Mouse (Mus musculus) embryo, embryonic 10 days (tissue): ENCODE data around the gene Gm10644.
A peak's percentile ranks its signal among the peaks of the same experiment; 100 is the strongest.

Experiments used
- DNase-seq: peaks from one replicate; pipeline ENCODE4 v3.0.0-alpha.2; 2015; ENCODE audit warnings: low spot score

Gm10644 gene

GRCm38 (mm10) chr8:83980845-83981244 is 25.8 kb upstream of the Gm10644 start:
- no peak for DNase-seq

- no peak for DNase-seq
Observed at GRCm38 (mm10) chr8:83980250-83980649, 25.2 kb upstream of the Gm10644 start.

- no peak for DNase-seq
Observed at GRCm38 (mm10) chr8:83978200-83978599, 23.2 kb upstream of the Gm10644 start.

GRCm38 (mm10) chr8:83977646-83978045 is 22.6 kb upstream of the Gm10644 start:
- DNase-seq, result no peak

GRCm38 (mm10) chr8:83976779-83977350 is 21.9 kb upstream of the Gm10644 start:
- no peak for DNase-seq

- DNase-seq, result no peak
Observed at GRCm38 (mm10) chr8:83976101-83976630, 21.2 kb upstream of the Gm10644 start.

- no peak for DNase-seq
Observed at GRCm38 (mm10) chr8:83974521-83974920, 19.5 kb upstream of the Gm10644 start.

GRCm38 (mm10) chr8:83973161-83974031 is 18.4 kb upstream of the Gm10644 start:
- DNase-seq, result peak; percentile 20

GRCm38 (mm10) chr8:83972150-83973120 is 17.4 kb upstream of the Gm10644 start, which contains the start of gene Prkaca:
Gene Prkaca, plus strand, starts transcription at chr8:83972993.
- DNase-seq, result peak; percentile 99

GRCm38 (mm10) chr8:83971661-83972060 is 16.7 kb upstream of the Gm10644 start:
- no peak for DNase-seq

GRCm38 (mm10) chr8:83971121-83971520 is 16.1 kb upstream of the Gm10644 start:
- no peak for DNase-seq

GRCm38 (mm10) chr8:83967701-83968100 is 12.7 kb upstream of the Gm10644 start:
- DNase-seq, result no peak

GRCm38 (mm10) chr8:83964015-83964765 is 9.2 kb upstream of the Gm10644 start:
- no peak for DNase-seq

- DNase-seq, result peak; percentile 65
Observed at GRCm38 (mm10) chr8:83956789-83957188, 1.8 kb upstream of the Gm10644 start.

GRCm38 (mm10) chr8:83955958-83956218 is 883 bp upstream of the Gm10644 start:
- no peak for DNase-seq

- DNase-seq, result no peak
Observed at GRCm38 (mm10) chr8:83954749-83955105, 278 bp downstream of the Gm10644 start.

GRCm38 (mm10) chr8:83945540-83945939 is 9.5 kb downstream of the Gm10644 start:
- DNase-seq, result no peak

- DNase-seq, result no peak
Observed at GRCm38 (mm10) chr8:83942446-83942845, 12.6 kb downstream of the Gm10644 start.

GRCm38 (mm10) chr8:83941066-83941677 is 13.8 kb downstream of the Gm10644 start:
- DNase-seq, result no peak

GRCm38 (mm10) chr8:83938330-83938729 is 16.7 kb downstream of the Gm10644 start:
- no peak for DNase-seq

- DNase-seq, result no peak
Observed at GRCm38 (mm10) chr8:83937645-83938044, 17.4 kb downstream of the Gm10644 start.
